Mouse (Mus musculus): ENCODE data around the gene Fam3c. TPM values are rescaled to one million over a fixed set of nuclear protein-coding genes. Genes with fewer than 3 reads are reported as not detected.
A peak's percentile ranks its signal among the peaks of the same experiment; 100 is the strongest.

Gene Fam3c
- polyA plus RNA-seq, 1 experiment from 2014 or later: 59.9 TPM

- H3K4me3 ChIP-seq (ENCODE audit: low read depth, low read length): no peak overlapping the region
- no peak for ATAC-seq
These were observed 93.5 kb downstream of the Fam3c start for GRCm38 (mm10) chr6:22262519-22262918.

GRCm38 (mm10) chr6:22258784-22259183 lies 97.3 kb downstream of the Fam3c start:
- H3K4me1 ChIP-seq (replicated peaks; ENCODE audit: control insufficient read depth, insufficient read depth, low read length): no peaks in the 10 kb centered on the region
- 28% methylated on average over 4 of the region's 4 CpGs for WGBS
- no peak for TF ChIP-seq CTCF (IDR thresholded peaks at IDR 0.05; ENCODE audit: low read depth)
- no peak overlapping the region for H3K4me2 ChIP-seq (replicated peaks; ENCODE audit: low read depth)
- no peaks in the 10 kb centered on the region for H3K27me3 ChIP-seq (replicated peaks; ENCODE audit: control insufficient read depth, insufficient read depth, low read length)
- H3K9me3 ChIP-seq (ENCODE audit: control insufficient read depth): no peaks in the 10 kb centered on the region
- no peaks in the 10 kb centered on the region for H3K36me3 ChIP-seq (ENCODE audit: control insufficient read depth, insufficient read depth)
- no peak overlapping the region for H3K4me3 ChIP-seq (ENCODE audit: low read depth, low read length)
- H3K9ac ChIP-seq (ENCODE audit: low read depth, low read length): no peak overlapping the region
- H3K27ac ChIP-seq (ENCODE audit: low read depth, low read length): no peak overlapping the region
- ATAC-seq: peak; percentile 86

More at GRCm38 (mm10) chr6:22262519-22262918, 93.5 kb downstream of the Fam3c start:
- Histone ChIP-seq H3K9me3 (ENCODE audit: control insufficient read depth) (no peaks in the 10 kb centered on the region), H3K36me3 (ENCODE audit: control insufficient read depth, insufficient read depth) (no peaks in the 10 kb centered on the region), H3K4me1 (replicated peaks; ENCODE audit: control insufficient read depth, insufficient read depth, low read length) (no peaks in the 10 kb centered on the region), H3K27ac (ENCODE audit: low read depth, low read length) (no peak overlapping the region), H3K9ac (ENCODE audit: low read depth, low read length) (no peak overlapping the region), H3K4me2 (replicated peaks; ENCODE audit: low read depth) (no peak overlapping the region), H3K27me3 (replicated peaks; ENCODE audit: control insufficient read depth, insufficient read depth, low read length) (no peaks in the 10 kb centered on the region)
- no peak for TF ChIP-seq CTCF (IDR thresholded peaks at IDR 0.05; ENCODE audit: low read depth)
- WGBS: 65% methylated on average over 4 of the region's 4 CpGs

Other genes with a start within 250 kb of the Fam3c start
- 0.07 and 0.08 TPM in 2 replicates for gene Wnt16, start 68.0 kb downstream of the Fam3c start, polyA plus RNA-seq (2015; fragmentation: Nextera tagmentation; extraction: Ambion mirVana)

Data from intestine, postnatal 0 days (tissue).